Mouse (Mus musculus) heart, postnatal 36 days (tissue): Measurements from ENCODE around the gene Gm12800. TPM values are rescaled to one million over a fixed set of nuclear protein-coding genes. Genes with fewer than 3 reads are reported as not detected.
"Not testable (repeated sequence)": the region's sequence is repeated elsewhere in the genome, so short reads cannot be mapped to it uniquely, and the experiment has no call there.

Experiments
- DNase-seq, 2 experiments: peaks; one replicate each; pipeline ENCODE4 v3.0.0; 2021 to 2022
- intact Hi-C: fragments of 180-260 bp; cut with DNase I; formaldehyde crosslinking; loops from one replicate; pipeline ENCODE4 v1.15.1; 2025
- total RNA-seq, 2 experiments: library from RNA; stranded (reverse); gene quantifications; 2 replicates each; pipeline ENCODE4 v1.2.3; 2021

Gene Gm12800
- total RNA-seq: not detected

DNA sequence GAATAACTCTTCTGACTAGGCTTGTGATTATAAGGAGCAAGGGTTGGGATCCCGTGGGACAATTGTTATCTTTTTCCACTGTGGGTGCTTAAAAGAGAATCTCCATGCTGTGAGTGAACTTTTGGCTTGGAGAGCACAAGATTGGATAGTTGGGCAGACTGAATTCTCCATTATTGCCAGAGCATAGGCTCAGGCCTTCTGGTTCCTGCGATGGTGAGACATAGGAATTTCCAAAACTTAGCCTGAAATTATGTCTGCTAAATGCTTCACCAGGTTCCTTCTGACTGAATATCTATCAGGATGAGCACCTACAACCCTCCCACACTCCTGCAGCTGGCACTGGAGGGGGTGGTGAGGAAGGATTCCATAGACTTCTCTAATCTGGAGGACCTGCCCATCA lies at the start of gene Gm12800:
TSS of gene Gm12800 (plus strand) at position 301 of the 400 bp plus-strand sequence.
- intact Hi-C loops, DNase-seq: not testable (repeated sequence)

GRCm38 (mm10) chr4:101860873-101861272 lies 48.0 kb upstream of the Gm12800 start:
- no peak for DNase-seq

GRCm38 (mm10) chr4:101862289-101862688 lies 46.6 kb upstream of the Gm12800 start:
- DNase-seq: no peak
- intact Hi-C loops: no loop called here

More at GRCm38 (mm10) chr4:101860873-101861272, 48.0 kb upstream of the Gm12800 start:
- intact Hi-C loops: no loop called here

DNA sequence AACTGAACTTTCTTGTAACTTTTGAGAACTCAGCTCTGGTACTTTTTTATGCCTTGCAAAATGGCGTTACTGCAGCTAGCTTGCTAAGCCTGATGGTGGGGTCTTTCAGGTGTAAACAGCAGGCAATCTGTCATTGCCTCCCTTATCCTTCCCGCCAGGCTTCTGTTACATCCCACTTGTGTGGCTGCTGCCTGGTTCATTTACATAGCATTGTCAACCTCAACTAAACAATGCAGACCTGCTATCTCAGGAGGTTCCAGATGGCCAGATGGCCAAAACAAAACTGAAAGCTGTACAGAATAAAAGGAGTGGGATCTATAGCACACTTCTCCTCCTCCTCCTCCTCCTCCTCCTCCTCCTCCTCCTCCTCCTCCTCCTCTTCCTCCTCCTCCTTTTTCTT lies 36.9 kb upstream of the Gm12800 start:
- intact Hi-C loops: not testable (repeated sequence)

DNA sequence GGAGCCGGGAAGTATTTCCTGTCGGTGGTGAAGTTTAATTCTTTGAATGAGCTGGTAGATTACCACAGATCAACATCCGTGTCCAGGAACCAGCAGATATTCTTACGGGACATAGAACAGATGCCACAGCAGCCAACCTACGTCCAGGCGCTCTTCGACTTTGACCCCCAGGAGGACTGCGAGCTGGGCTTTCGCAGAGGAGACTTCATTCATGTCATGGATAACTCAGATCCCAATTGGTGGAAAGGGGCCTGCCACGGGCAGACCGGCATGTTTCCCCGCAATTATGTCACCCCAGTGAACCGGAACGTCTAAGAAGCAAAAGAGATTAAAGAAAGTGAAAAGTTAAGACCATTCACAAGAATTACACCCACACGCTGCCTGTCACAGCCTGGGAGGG lies 33.2 kb upstream of the Gm12800 start:
- intact Hi-C loops: loop anchor here (2.0 kb wide), 1 partner anchor 17 kb away; no protein-coding TSS in a partner anchor
- DNase-seq: not testable (repeated sequence)

More for the DNA sequence above, 36.9 kb upstream of the Gm12800 start:
- not testable (repeated sequence) for DNase-seq

- intact Hi-C loops: no loop called here
- no peak for DNase-seq
Measured at GRCm38 (mm10) chr4:101883641-101884040, 25.3 kb upstream of the Gm12800 start.

- intact Hi-C loops: no loop called here
- DNase-seq: no peak
Measured at GRCm38 (mm10) chr4:101889377-101889776, 19.5 kb upstream of the Gm12800 start.

- intact Hi-C loops: no loop called here
- DNase-seq: no peak
Measured at GRCm38 (mm10) chr4:101893656-101894420, 15.1 kb upstream of the Gm12800 start, which contains the start of gene C130073F10Rik. Gene C130073F10Rik (minus strand): TSS chr4:101893789.

DNA sequence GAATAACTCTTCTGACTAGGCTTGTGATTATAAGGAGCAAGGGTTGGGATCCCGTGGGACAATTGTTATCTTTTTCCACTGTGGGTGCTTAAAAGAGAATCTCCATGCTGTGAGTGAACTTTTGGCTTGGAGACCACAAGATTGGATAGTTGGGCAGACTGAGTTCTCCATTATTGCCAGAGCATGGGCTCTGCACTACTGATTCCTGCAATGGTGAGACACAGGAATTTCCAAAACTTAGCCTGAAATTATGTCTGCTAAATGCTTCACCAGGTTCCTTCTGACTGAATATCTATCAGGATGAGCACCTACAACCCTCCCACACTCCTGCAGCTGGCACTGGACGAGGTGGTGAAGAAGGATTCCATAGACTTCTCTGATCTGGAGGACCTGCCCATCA lies 31.2 kb downstream of the Gm12800 start, which contains the start of gene Gm12794:
TSS of gene Gm12794 (plus strand) at position 301 of the 400 bp plus-strand sequence.
- intact Hi-C loops, DNase-seq: not testable (repeated sequence)

Other genes with a start within 250 kb of the Gm12800 start
- 1 to 10 TPM; 3.5 to 4.5 TPM for gene Lepr, start 191.7 kb upstream of the Gm12800 start, total RNA-seq
- gene B020004J07Rik, start 65.1 kb upstream of the Gm12800 start, total RNA-seq: not detected
- gene C130073F10Rik, start 15.3 kb upstream of the Gm12800 start, total RNA-seq: not detected
- not detected for gene Gm12794, start 31.3 kb downstream of the Gm12800 start, total RNA-seq
- not detected for gene Gm12790, start 71.9 kb downstream of the Gm12800 start, total RNA-seq
- gene Gm12789, start 77.5 kb downstream of the Gm12800 start, total RNA-seq: not detected
- gene Pde4b, start 178.4 kb downstream of the Gm12800 start, total RNA-seq: 10 to 100 TPM; 19.9 to 30.2 TPM